Mouse (Mus musculus) hindbrain, postnatal 0 days (tissue): Measurements from ENCODE around the gene Aes. TPM values are rescaled to one million over a fixed set of nuclear protein-coding genes. Genes with fewer than 3 reads are reported as not detected.

Source experiments
- ATAC-seq: fragments of 200-750 bp; cut with Nextera tagmentation; 2 replicates; pipeline ENCODE4 v1.8.0; 2017; ENCODE audit warnings: mild to moderate bottlenecking, moderate TSS enrichment, moderate library complexity
- DNase-seq: peaks from one replicate; pipeline ENCODE4 v3.0.0-alpha.2; 2015; ENCODE audit warnings: low spot score
- H3K27ac ChIP-seq: fragments of 300-500 bp; sonication (generic); 2 replicates; pipeline ENCODE4 v1.5.1; 2014; ENCODE audit warnings: mild to moderate bottlenecking
- H3K27me3 ChIP-seq: fragments of 300-500 bp; sonication (generic); 2 replicates; pipeline ENCODE4 v1.6.1; 2014; ENCODE audit warnings: low read length, mixed read lengths; ENCODE audit not compliant: insufficient read depth
- H3K36me3 ChIP-seq: fragments of 300-500 bp; sonication (generic); 2 replicates; pipeline ENCODE4 v1.6.1; 2014; ENCODE audit warnings: low read length, mixed read lengths; ENCODE audit not compliant: insufficient read depth
- H3K4me1 ChIP-seq: fragments of 300-500 bp; sonication (generic); 2 replicates; pipeline ENCODE4 v1.6.1; 2014; ENCODE audit warnings: antibody characterized with exemption, low read length, mixed read lengths; ENCODE audit not compliant: insufficient read depth
- H3K4me2 ChIP-seq: fragments of 300-500 bp; sonication (generic); 2 replicates; pipeline ENCODE4 v1.6.1; 2014; ENCODE audit warnings: low read depth, mild to moderate bottlenecking, low read length, moderate library complexity, mixed read lengths
- H3K4me3 ChIP-seq: fragments of 300-500 bp; sonication (generic); 2 replicates; pipeline ENCODE4 v1.5.1; 2014; ENCODE audit warnings: low read length
- H3K9ac ChIP-seq: fragments of 300-500 bp; sonication (generic); replicated peaks from 2 replicates; pipeline ENCODE4 v1.6.1; 2014; ENCODE audit warnings: mild to moderate bottlenecking, low read length, moderate library complexity, mixed read lengths
- H3K9me3 ChIP-seq: fragments of 300-500 bp; sonication (generic); 2 replicates; pipeline ENCODE4 v1.6.1; 2016; ENCODE audit warnings: low read length, mixed read lengths
- CTCF ChIP-seq: IDR thresholded peaks from 2 replicates; pipeline ENCODE4 v1.5.1; 2016; ENCODE audit warnings: antibody characterized with exemption, control low read depth, low read depth
- WGBS: fragments of 180-500 bp; shearing (Covaris S2); extraction: QIAGEN DNeasy Blood & Tissue Kit; methylation state at CpG from one replicate; pipeline ENCODE4 v1.1.7; 2014; 5-methylcytosine and 5-hydroxymethylcytosine counted together
- polyA plus RNA-seq: library from polyadenylated mRNA; unstranded; fragments of >200 nt; fragmentation: Nextera tagmentation; extraction: Ambion mirVana; gene quantifications from 2 replicates; pipeline ENCODE4 v1.2.1, GENCODE M21; 2015
- total RNA-seq: library from RNA; depleted of rRNA; stranded (reverse); fragments of >200 nt; gene quantifications from 2 replicates; pipeline ENCODE4 v1.2.3, GENCODE M21; 2014; rRNA removed

Gene Aes
- total RNA-seq, result 611 and 635 TPM in 2 replicates
- 803 and 834 TPM in 2 replicates for polyA plus RNA-seq

GRCm38 (mm10) chr10:81559163-81559626, at the start of gene Aes:
Aes (plus strand) TSS chr10:81559488.
- Histone ChIP-seq H3K9me3 (no peaks in the 10 kb centered on the region), H3K27ac (peak within 1 kb of the TSS; percentile 85), H3K4me2 (peak within 1 kb of the TSS; percentile 69), H3K9ac (peak within 1 kb of the TSS; percentile 76), H3K36me3 (no peaks in the 10 kb centered on the region), H3K4me1 (peaks cover 13% of the 10 kb centered on the region), H3K27me3 (no peaks in the 10 kb centered on the region), H3K4me3 (peak within 1 kb of the TSS; percentile 53)
- TF ChIP-seq CTCF, result no peak
- DNase-seq (peak; percentile 73), ATAC-seq (peak; percentile 62)
- 1% methylated on average over 51 of the region's 53 CpGs for WGBS

GRCm38 (mm10) chr10:81510246-81510810, 49.0 kb upstream of the Aes start:
- Histone ChIP-seq H3K36me3 (no peaks in the 10 kb centered on the region), H3K9ac (no peak overlapping the region), H3K4me1 (no peaks in the 10 kb centered on the region), H3K4me3 (no peak overlapping the region), H3K27ac (no peak overlapping the region), H3K27me3 (no peaks in the 10 kb centered on the region), H3K4me2 (no peak overlapping the region), H3K9me3 (no peaks in the 10 kb centered on the region)
- ATAC-seq (no peak), DNase-seq (no peak)
- TF ChIP-seq CTCF, result no peak
- 81% methylated on average over 14 of the region's 14 CpGs for WGBS

- Histone ChIP-seq H3K27me3 (peaks cover 3% of the 10 kb centered on the region; the same call in 1 of the 2 replicates), H3K27ac (no peak overlapping the region), H3K4me2 (no peak overlapping the region), H3K4me3 (no peak overlapping the region), H3K9me3 (no peaks in the 10 kb centered on the region), H3K36me3 (no peaks in the 10 kb centered on the region), H3K4me1 (no peaks in the 10 kb centered on the region), H3K9ac (no peak overlapping the region)
- DNase-seq (no peak), ATAC-seq (no peak)
- no peak for TF ChIP-seq CTCF
- WGBS, result 89% methylated on average over 5 of the region's 5 CpGs
Observed at GRCm38 (mm10) chr10:81513798-81514197, 45.5 kb upstream of the Aes start.

- Histone ChIP-seq H3K9me3 (no peaks in the 10 kb centered on the region), H3K4me1 (no peaks in the 10 kb centered on the region), H3K27me3 (peaks cover 3% of the 10 kb centered on the region; the same call in 1 of the 2 replicates), H3K9ac (no peak overlapping the region), H3K4me2 (no peak overlapping the region), H3K36me3 (no peaks in the 10 kb centered on the region), H3K4me3 (no peak overlapping the region), H3K27ac (no peak overlapping the region)
- no peak for DNase-seq
- ATAC-seq, result no peak
- 69% methylated on average over 8 of the region's 8 CpGs for WGBS
- TF ChIP-seq CTCF, result no peak
Observed at GRCm38 (mm10) chr10:81517227-81517626, 42.1 kb upstream of the Aes start.

DNA sequence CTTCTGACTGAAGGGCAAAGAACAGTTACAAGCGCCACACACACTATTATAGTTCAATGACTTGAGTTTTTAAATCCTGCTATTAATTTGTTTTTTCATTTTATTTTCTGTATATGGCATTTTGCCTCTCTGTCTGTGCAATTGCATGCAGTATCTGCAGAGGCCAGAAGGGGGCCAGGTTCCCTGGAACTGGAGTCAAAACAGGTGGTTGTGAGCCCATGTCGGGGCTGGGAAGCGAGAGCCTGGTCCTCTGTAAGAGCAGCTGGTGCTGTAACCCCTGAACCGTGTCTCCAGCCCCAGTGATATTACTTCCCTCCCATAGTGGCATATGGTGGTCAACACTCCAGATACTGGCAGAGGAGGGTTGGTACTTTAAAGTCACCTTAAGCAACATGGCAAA, 40.7 kb upstream of the Aes start:
- DNase-seq, result peak; percentile 77

DNA sequence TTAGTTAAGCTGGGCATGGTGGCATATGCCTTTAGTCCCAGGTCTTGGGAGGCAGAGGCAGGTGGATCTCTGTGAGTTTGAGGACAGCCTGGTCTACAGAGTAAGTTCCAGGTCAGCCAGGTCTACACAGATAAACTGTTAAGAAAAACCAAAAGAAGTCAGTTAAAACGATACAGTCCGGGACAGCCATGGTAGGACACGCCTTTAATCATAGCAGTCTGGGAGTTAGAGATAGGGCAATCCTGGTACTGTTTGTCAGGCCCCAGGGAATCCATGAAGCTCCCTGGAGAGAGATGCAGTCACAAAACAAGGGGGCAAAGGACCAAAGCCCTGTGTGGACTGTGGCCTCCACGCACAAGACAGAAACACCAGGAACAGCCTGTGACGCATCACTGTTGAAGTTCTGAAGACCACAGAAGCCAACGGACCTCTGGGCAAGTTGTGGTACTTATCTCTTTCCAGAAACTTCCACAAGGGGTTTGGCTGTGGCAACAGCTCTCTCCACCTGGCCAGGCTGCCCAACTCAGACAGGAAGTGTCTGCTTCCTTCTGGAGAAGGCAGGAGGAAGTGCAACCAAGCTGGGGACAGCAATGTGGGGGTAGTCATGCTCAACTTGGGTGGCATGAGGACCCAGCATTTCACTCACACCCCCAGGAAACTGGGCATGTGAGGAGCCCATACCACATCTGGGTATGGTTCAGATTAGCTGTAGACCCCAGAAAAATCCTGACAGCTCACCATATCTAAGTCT, 39.9 kb upstream of the Aes start:
- Histone ChIP-seq H3K36me3 (no peaks in the 10 kb centered on the region), H3K4me3 (no peak overlapping the region), H3K27me3 (peaks cover 3% of the 10 kb centered on the region; the same call in 1 of the 2 replicates), H3K9ac (no peak overlapping the region), H3K4me2 (no peak overlapping the region), H3K27ac (no peak overlapping the region), H3K4me1 (no peaks in the 10 kb centered on the region), H3K9me3 (no peaks in the 10 kb centered on the region)
- no peak for DNase-seq
- no peak for ATAC-seq
- 85% methylated on average over 6 of the region's 6 CpGs for WGBS
- no peak for TF ChIP-seq CTCF

More for the DNA sequence above, 40.7 kb upstream of the Aes start:
- ATAC-seq, result 0 out of 2 replicates have a peak, but pooled peaks have one; percentile 58
- Histone ChIP-seq H3K27me3 (peaks cover 3% of the 10 kb centered on the region; the same call in 1 of the 2 replicates), H3K9ac (no peak overlapping the region), H3K4me2 (no peak overlapping the region), H3K4me1 (no peaks in the 10 kb centered on the region), H3K27ac (no peak overlapping the region), H3K4me3 (no peak overlapping the region), H3K36me3 (no peaks in the 10 kb centered on the region), H3K9me3 (no peaks in the 10 kb centered on the region)
- 13% methylated on average over 4 of the region's 4 CpGs for WGBS
- TF ChIP-seq CTCF, result peak; percentile 78
